Mouse (Mus musculus): ENCODE results near the gene Eif3m. TPM values are rescaled to one million over a fixed set of nuclear protein-coding genes. Genes with fewer than 3 reads are reported as not detected.

Gene Eif3m
- total RNA-seq, 4 experiments from 2014 or later, result 97.1 to 112 (median 104) TPM

- no peak for DNase-seq (ENCODE audit: low spot score in 2 of 2)
Measured at GRCm38 (mm10) chr2:105016192-105016966, 501 bp downstream of the Eif3m start.

GRCm38 (mm10) chr2:105007236-105007635 is 9.6 kb downstream of the Eif3m start:
- DNase-seq (ENCODE audit: low spot score in 2 of 2), result no peak

DNA sequence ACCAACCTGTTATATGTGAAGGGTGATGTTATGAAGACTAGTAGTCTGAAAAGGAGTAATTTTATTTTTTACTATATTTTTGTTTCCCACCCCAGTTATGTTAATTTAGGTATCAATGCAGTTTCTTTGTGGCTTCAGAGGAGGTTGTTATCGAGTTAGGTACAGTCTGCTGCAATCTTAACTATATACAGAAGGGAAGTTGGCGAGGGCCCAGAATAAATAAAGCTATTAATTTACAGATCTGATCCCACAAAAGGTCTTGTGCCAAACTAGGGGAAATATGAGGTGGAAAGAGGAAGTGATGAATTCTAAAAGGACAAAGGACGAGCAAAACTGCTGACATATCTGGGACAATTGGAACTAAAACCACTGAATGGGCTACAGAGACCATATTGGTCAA is 20.7 kb downstream of the Eif3m start:
- DNase-seq (ENCODE audit: low spot score in 2 of 2), result no peak

DNA sequence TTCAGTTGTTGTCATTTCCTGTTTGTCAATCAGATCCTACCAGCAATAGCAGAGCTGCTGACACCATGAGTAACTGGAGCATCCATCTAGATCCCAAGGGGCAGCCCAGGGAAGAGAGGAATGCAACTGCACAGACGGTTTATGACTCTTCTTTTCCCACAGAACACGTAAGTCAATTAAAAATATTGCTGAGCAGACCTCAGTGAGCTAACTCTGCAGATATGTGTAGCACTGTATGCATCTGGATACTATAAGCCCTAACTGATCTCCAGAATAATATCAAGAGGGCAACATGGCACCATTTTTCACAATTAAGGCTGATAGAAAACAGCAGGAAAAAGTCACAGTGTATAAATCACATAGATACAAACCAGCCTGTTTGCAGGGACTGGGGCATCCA is 22.4 kb downstream of the Eif3m start:
- no peak for DNase-seq (ENCODE audit: low spot score in 2 of 2)

DNA sequence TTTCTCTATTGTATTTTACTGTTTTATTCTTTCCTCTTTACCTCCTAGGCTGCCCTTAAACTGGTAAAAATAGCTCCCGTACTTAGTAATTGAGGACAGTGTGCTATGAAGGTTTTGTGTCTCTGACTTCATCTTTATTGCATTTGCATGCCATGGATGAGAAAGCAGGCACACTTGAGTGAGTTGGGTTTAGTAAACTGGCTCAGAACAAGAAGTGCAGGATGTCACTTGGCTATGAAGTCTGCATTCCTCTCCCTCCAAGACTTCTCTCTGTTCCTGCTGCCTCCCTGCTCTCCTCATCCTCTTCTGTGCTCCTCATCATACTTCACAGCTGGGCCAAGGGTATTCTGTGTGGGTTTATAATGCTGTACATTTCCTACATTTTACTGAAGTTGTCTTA is 27.9 kb downstream of the Eif3m start:
- no peak for DNase-seq (ENCODE audit: low spot score in 2 of 2)

DNA sequence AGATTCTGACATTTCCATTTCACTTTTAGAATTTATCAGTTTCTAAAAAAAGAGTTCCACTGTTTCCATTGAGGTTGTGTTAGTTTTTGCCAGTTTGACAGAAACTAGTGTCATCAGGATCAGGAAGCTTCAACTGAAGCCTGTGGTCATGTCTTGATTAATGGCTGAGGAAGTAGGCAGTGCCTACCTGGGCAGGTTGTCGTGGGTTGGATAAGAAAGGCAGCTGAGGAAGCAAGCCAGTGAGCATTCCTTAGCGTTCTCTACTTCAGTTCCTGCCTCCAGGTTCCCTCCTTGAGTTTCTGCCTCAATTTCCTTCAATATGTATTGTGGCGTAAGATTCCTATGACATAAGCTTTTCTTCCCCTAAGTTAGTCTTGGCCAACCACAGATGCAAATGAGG is 31.1 kb downstream of the Eif3m start:
- no peak for DNase-seq (ENCODE audit: low spot score in 2 of 2)

- DNase-seq (ENCODE audit: low spot score in 2 of 2), result no peak
Measured at GRCm38 (mm10) chr2:104981712-104982111, 35.2 kb downstream of the Eif3m start.

DNA sequence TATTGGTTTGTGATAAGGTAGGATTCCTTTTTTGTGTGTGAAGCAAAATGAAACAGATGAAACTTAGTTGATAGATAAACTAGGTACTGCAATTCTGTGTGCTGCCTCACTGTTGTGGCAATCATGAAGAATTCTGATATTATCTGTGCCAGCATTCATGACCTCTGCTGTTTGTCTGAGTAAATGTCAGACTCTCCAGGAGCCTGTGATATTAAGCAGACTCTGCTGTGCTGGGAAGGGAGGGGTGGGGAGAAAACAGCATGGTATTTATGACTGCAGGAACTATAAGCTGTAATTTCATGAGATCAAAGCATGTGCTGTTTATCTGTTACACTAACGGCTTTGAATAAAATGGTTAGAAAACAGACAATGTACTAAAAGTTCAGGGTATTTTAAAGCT is 52.4 kb downstream of the Eif3m start:
- DNase-seq (ENCODE audit: low spot score in 2 of 2), result no peak

Other genes starting within 250 kb of the Eif3m start
- 10 to 100 TPM; 62.5 to 83.1 (median 69.3) TPM for gene Qser1, start 200.3 kb downstream of the Eif3m start, total RNA-seq (2022)
- gene Prrg4, start 167.2 kb downstream of the Eif3m start, total RNA-seq (2022), result under 1 TPM; 0.27 to 0.38 (median 0.32) TPM
- 1 to 10 TPM; 2.0 to 4.5 (median 4.2) TPM for gene Ccdc73, start 149.3 kb downstream of the Eif3m start, total RNA-seq (2022)
- not detected for gene Gm11060, start 74.9 kb upstream of the Eif3m start, total RNA-seq (2022)
- not detected for gene Wt1, start 109.4 kb upstream of the Eif3m start, total RNA-seq (2022)
- not detected for gene Them7, start 207.2 kb upstream of the Eif3m start, total RNA-seq (2022)